Comparison of ENCODE assay signal across 13 mouse cellular contexts in the genomic region with DNA sequence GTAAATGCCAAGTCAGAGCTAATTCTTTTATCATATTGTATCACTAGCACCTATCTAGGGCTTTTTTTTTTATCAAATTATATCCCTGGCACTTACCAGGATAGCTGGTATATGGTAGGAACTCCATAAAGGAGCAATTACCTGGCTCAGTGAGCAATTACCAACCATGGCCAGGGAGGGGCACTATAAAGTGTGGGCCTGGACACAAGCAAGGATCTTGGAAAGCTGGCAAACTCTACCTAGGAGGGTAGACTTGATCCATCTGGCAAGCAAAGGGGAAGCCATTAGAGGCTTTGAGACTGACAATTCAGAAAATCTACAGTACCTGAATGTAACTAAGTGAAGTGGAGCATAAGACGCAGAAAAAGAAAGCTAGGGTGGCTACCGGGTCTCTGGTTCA.
"Had no signal": no experiment of that assay in that cellular context is flagged by ENCODE, and none has a peak within 500 bp of the region (broad histone marks: within the 10 kb centered on the region; RNA-seq: fewer than 3 reads in every experiment).

No protein-coding gene starts in this region.

- DNase-seq: gastrocnemius, adult 2 months; gastrocnemius, postnatal 10 days; gastrocnemius, postnatal 25 days; heart, adult 18-20 months; heart, postnatal 10 days; heart, postnatal 4 days; kidney, adult 18-20 months; kidney, adult 8-10 months; kidney, postnatal 10 days; kidney, postnatal 25 days; kidney, postnatal 4 days; liver; liver, embryonic 13.5 days had no signal
